ENCODE assay signal across 24 mouse cellular contexts in genomic region chr13:21183066-21183465, GRCm38 (mm10). TPM values are rescaled to one million over a fixed set of nuclear protein-coding genes. Genes with fewer than 3 reads are reported as not detected.
DNase-seq lines count a peak whose midpoint lies in the region; ATAC-seq and TF ChIP-seq lines count a peak whose summit lies in the region.
"Had no signal": no experiment of that assay in that cellular context is flagged by ENCODE, and none has a peak within 500 bp of the region (broad histone marks: within the 10 kb centered on the region; RNA-seq: fewer than 3 reads in every experiment).

No protein-coding gene starts in this region.

- H3K27ac ChIP-seq in forebrain, embryonic 12.5 days, result no peak overlapping the region
- H3K27ac ChIP-seq in forebrain, embryonic 11.5 days (ENCODE audit: low read depth, low read length), result no peak overlapping the region
- H3K27ac ChIP-seq in intestine, embryonic 14.5 days (ENCODE audit: low read depth), result no peak overlapping the region
- H3K27ac ChIP-seq in intestine, postnatal 0 days (ENCODE audit: low read depth, low read length), result no peak overlapping the region
- H3K27ac ChIP-seq in liver, embryonic 13.5 days, result no peak overlapping the region
- no peak overlapping the region for H3K27ac ChIP-seq in liver, embryonic 11.5 days (ENCODE audit: low read depth, low read length)
- H3K27ac ChIP-seq: hindbrain, embryonic 10.5 days; hindbrain, embryonic 15.5 days had no signal

- H3K4me1 ChIP-seq in forebrain, embryonic 12.5 days, result peaks cover 38% of the 10 kb centered on the region
- peaks cover 7% of the 10 kb centered on the region; the same call in 1 of the 2 replicates for H3K4me1 ChIP-seq in forebrain, embryonic 11.5 days (replicated peaks; ENCODE audit: control insufficient read depth, insufficient read depth, low read length)
- peaks cover 19% of the 10 kb centered on the region for H3K4me1 ChIP-seq in intestine, embryonic 14.5 days (replicated peaks; ENCODE audit: control insufficient read depth, insufficient read depth, low read length)
- H3K4me1 ChIP-seq in intestine, postnatal 0 days (replicated peaks; ENCODE audit: control insufficient read depth, insufficient read depth, low read length), result no peaks in the 10 kb centered on the region; the same call in 1 of the 2 replicates
- H3K4me1 ChIP-seq in liver, embryonic 13.5 days (replicated peaks), result peaks cover 56% of the 10 kb centered on the region
- H3K4me1 ChIP-seq in liver, embryonic 11.5 days (replicated peaks; ENCODE audit: control insufficient read depth, insufficient read depth, low read length), result peaks cover 30% of the 10 kb centered on the region
- peaks cover 66% of the 10 kb centered on the region for H3K4me1 ChIP-seq in E14TG2a.4 (replicated peaks; ENCODE audit: low read depth, low read length)

- DNase-seq in forebrain, embryonic 11.5 days (ENCODE audit: low spot score), result no peak
- DNase-seq in intestine, embryonic 14.5 days (ENCODE audit: low spot score), result no peak
- no peak for DNase-seq in liver, embryonic 13.5 days
- DNase-seq in liver, embryonic 11.5 days (ENCODE audit: low spot score), result no peak
- no peak for DNase-seq in layer of hippocampus, adult 8-10 months (ENCODE audit: low spot score in 2 of 2)
- DNase-seq: adrenal gland, adult 2 months; adrenal gland, postnatal 25 days; cerebellum, adult 18-20 months; cerebellum, adult 9-11 months; cerebellum, postnatal 36 days; gastrocnemius, adult 2 months; gastrocnemius, postnatal 25 days had no signal

- WGBS in forebrain, embryonic 12.5 days, result 95% methylated on average over 6 of the region's 6 CpGs
- 94% methylated on average over 6 of the region's 6 CpGs for WGBS in forebrain, embryonic 11.5 days
- WGBS in intestine, embryonic 14.5 days, result 91% methylated on average over 6 of the region's 6 CpGs
- 89% methylated on average over 6 of the region's 6 CpGs for WGBS in intestine, postnatal 0 days
- 88% methylated on average over 6 of the region's 6 CpGs for WGBS in liver, embryonic 13.5 days (ENCODE audit: insufficient replicate concordance)
- 93% methylated on average over 6 of the region's 6 CpGs for WGBS in liver, embryonic 11.5 days

- ATAC-seq in forebrain, embryonic 12.5 days (ENCODE audit: low FRiP score), result no peak
- ATAC-seq in forebrain, embryonic 11.5 days (replicated peaks; ENCODE audit: low FRiP score), result no peak
- no peak for ATAC-seq in intestine, embryonic 14.5 days (replicated peaks; ENCODE audit: low FRiP score, low TSS enrichment, low read depth)
- no peak for ATAC-seq in intestine, postnatal 0 days
- ATAC-seq in liver, embryonic 13.5 days (ENCODE audit: low read depth), result no peak
- no peak for ATAC-seq in liver, embryonic 11.5 days (replicated peaks; ENCODE audit: low FRiP score)
- ATAC-seq: forebrain, embryonic 16.5 days; inflammation-experienced regulatory T-cells, adult 6 months had no signal

- H3K36me3 ChIP-seq in forebrain, embryonic 12.5 days (replicated peaks), result peaks cover 63% of the 10 kb centered on the region
- H3K36me3 ChIP-seq in forebrain, embryonic 11.5 days (ENCODE audit: control insufficient read depth, insufficient read depth, low read length), result peaks cover 17% of the 10 kb centered on the region; the same call in 1 of the 2 replicates
- peaks cover 66% of the 10 kb centered on the region for H3K36me3 ChIP-seq in intestine, embryonic 14.5 days (ENCODE audit: control insufficient read depth, insufficient read depth, low read length)
- H3K36me3 ChIP-seq in intestine, postnatal 0 days (ENCODE audit: control insufficient read depth, insufficient read depth), result peaks cover 45% of the 10 kb centered on the region
- peaks cover 65% of the 10 kb centered on the region for H3K36me3 ChIP-seq in liver, embryonic 13.5 days
- H3K36me3 ChIP-seq in liver, embryonic 11.5 days (ENCODE audit: control insufficient read depth, insufficient read depth, low read length), result peaks cover 55% of the 10 kb centered on the region
- H3K36me3 ChIP-seq in E14TG2a.4 (ENCODE audit: insufficient read depth, low read length), result peaks cover 72% of the 10 kb centered on the region

- no peak overlapping the region for H3K9ac ChIP-seq in forebrain, embryonic 12.5 days
- no peak overlapping the region for H3K9ac ChIP-seq in forebrain, embryonic 11.5 days (ENCODE audit: low read length)
- H3K9ac ChIP-seq in intestine, embryonic 14.5 days (ENCODE audit: low read length), result no peak overlapping the region
- H3K9ac ChIP-seq in intestine, postnatal 0 days (ENCODE audit: low read depth, low read length), result no peak overlapping the region
- 0 out of 2 replicates have a peak overlapping the region, but pooled peaks have one; percentile 17 for H3K9ac ChIP-seq in liver, embryonic 13.5 days
- no peak overlapping the region for H3K9ac ChIP-seq in liver, embryonic 11.5 days (ENCODE audit: low read depth, low read length)
- H3K9ac ChIP-seq: hindbrain, embryonic 15.5 days had no signal

- H3K9me3 ChIP-seq in forebrain, embryonic 12.5 days, result no peaks in the 10 kb centered on the region
- H3K9me3 ChIP-seq in forebrain, embryonic 11.5 days (ENCODE audit: control insufficient read depth, low read length), result no peaks in the 10 kb centered on the region
- H3K9me3 ChIP-seq in intestine, embryonic 14.5 days (ENCODE audit: control insufficient read depth, low read length), result no peaks in the 10 kb centered on the region
- no peaks in the 10 kb centered on the region for H3K9me3 ChIP-seq in intestine, postnatal 0 days (ENCODE audit: control insufficient read depth)
- H3K9me3 ChIP-seq in liver, embryonic 13.5 days (replicated peaks), result no peaks in the 10 kb centered on the region
- H3K9me3 ChIP-seq in liver, embryonic 11.5 days (ENCODE audit: control insufficient read depth, low read length), result no peaks in the 10 kb centered on the region
- H3K9me3 ChIP-seq in E14TG2a.4 (ENCODE audit: low read length), result no peaks in the 10 kb centered on the region
- H3K9me3 ChIP-seq: hindbrain, embryonic 10.5 days; hindbrain, embryonic 15.5 days had no signal

- H3K27me3 ChIP-seq in forebrain, embryonic 12.5 days, result no peaks in the 10 kb centered on the region
- no peaks in the 10 kb centered on the region for H3K27me3 ChIP-seq in forebrain, embryonic 11.5 days (ENCODE audit: control insufficient read depth, insufficient read depth, low read length)
- H3K27me3 ChIP-seq in intestine, embryonic 14.5 days (replicated peaks; ENCODE audit: control insufficient read depth, insufficient read depth, low read length), result no peaks in the 10 kb centered on the region
- no peaks in the 10 kb centered on the region for H3K27me3 ChIP-seq in intestine, postnatal 0 days (replicated peaks; ENCODE audit: control insufficient read depth, insufficient read depth, low read length)
- H3K27me3 ChIP-seq in liver, embryonic 13.5 days, result no peaks in the 10 kb centered on the region
- H3K27me3 ChIP-seq in liver, embryonic 11.5 days (replicated peaks; ENCODE audit: control insufficient read depth, insufficient read depth, low read length), result no peaks in the 10 kb centered on the region
- H3K27me3 ChIP-seq in E14TG2a.4 (ENCODE audit: insufficient read depth, low read length), result no peaks in the 10 kb centered on the region
- H3K27me3 ChIP-seq: hindbrain, embryonic 15.5 days had no signal

- TF ChIP-seq CTCF in intestine, postnatal 0 days (IDR thresholded peaks at IDR 0.05; ENCODE audit: low read depth), result no peak
- no peak for TF ChIP-seq CTCF in E14TG2a.4 (conservative IDR thresholded peaks at IDR 0.05; ENCODE audit: low read length)

- no peak overlapping the region for H3K4me3 ChIP-seq in forebrain, embryonic 12.5 days (replicated peaks)
- no peak overlapping the region for H3K4me3 ChIP-seq in forebrain, embryonic 11.5 days (ENCODE audit: low read depth, low read length)
- H3K4me3 ChIP-seq in intestine, embryonic 14.5 days (ENCODE audit: low read depth, low read length), result 0 out of 2 replicates have a peak overlapping the region, but pooled peaks have one; percentile 100
- no peak overlapping the region for H3K4me3 ChIP-seq in intestine, postnatal 0 days (ENCODE audit: low read depth, low read length)
- H3K4me3 ChIP-seq in liver, embryonic 13.5 days (replicated peaks), result no peak overlapping the region
- H3K4me3 ChIP-seq in liver, embryonic 11.5 days (ENCODE audit: low read depth, low read length), result no peak overlapping the region
- H3K4me3 ChIP-seq in E14TG2a.4 (replicated peaks; ENCODE audit: low read length), result 0 out of 2 replicates have a peak overlapping the region, but pooled peaks have one; percentile 98
- H3K4me3 ChIP-seq: hindbrain, embryonic 15.5 days had no signal

- H3K4me2 ChIP-seq in forebrain, embryonic 12.5 days, result peak overlapping the region; percentile 8; the same call in 1 of the 2 replicates
- no peak overlapping the region for H3K4me2 ChIP-seq in forebrain, embryonic 11.5 days (ENCODE audit: low read depth, low read length, severe bottlenecking)
- peak overlapping the region; percentile 86; the same call in 1 of the 2 replicates for H3K4me2 ChIP-seq in intestine, embryonic 14.5 days (ENCODE audit: low read length)
- H3K4me2 ChIP-seq in intestine, postnatal 0 days (replicated peaks; ENCODE audit: low read depth), result no peak overlapping the region
- 0 out of 2 replicates have a peak overlapping the region, but pooled peaks have one; percentile 5 for H3K4me2 ChIP-seq in liver, embryonic 13.5 days
- no peak overlapping the region; the same call in 1 of the 2 replicates for H3K4me2 ChIP-seq in liver, embryonic 11.5 days

RNA-seq across cellular contexts. Expression of gene Trim27, which starts 3.8 kb away (rescaled TPM):
- polyA plus RNA-seq in forebrain, embryonic 12.5 days (2016; fragmentation: Nextera tagmentation; extraction: Ambion mirVana), result 132 and 153 TPM in 2 replicates
- polyA plus RNA-seq in forebrain, embryonic 11.5 days (2014; fragmentation: Nextera tagmentation; extraction: Ambion mirVana), result 178 and 183 TPM in 2 replicates
- polyA plus RNA-seq in intestine, embryonic 14.5 days (2014; fragmentation: Nextera tagmentation; extraction: Ambion mirVana), result 167 and 169 TPM in 2 replicates
- 51.1 and 53.2 TPM in 2 replicates for polyA plus RNA-seq in intestine, postnatal 0 days (2015; fragmentation: Nextera tagmentation; extraction: Ambion mirVana)
- polyA plus RNA-seq in liver, embryonic 13.5 days (2015; fragmentation: Nextera tagmentation; extraction: Ambion mirVana), result 81.4 and 82.3 TPM in 2 replicates
- polyA plus RNA-seq in liver, embryonic 11.5 days (2014; fragmentation: Nextera tagmentation; extraction: Ambion mirVana), result 165 and 175 TPM in 2 replicates
- 10 to 100 TPM; 37.2 to 44.2 (median 40.2) TPM for total RNA-seq in layer of hippocampus, adult 8-10 months (2022)

RNA-seq across cellular contexts. Expression of gene Olfr1368, which starts 37.4 kb away (rescaled TPM):
- polyA plus RNA-seq in forebrain, embryonic 12.5 days (2016; fragmentation: Nextera tagmentation; extraction: Ambion mirVana), result not detected in 2 replicates
- not detected in 2 replicates for polyA plus RNA-seq in forebrain, embryonic 11.5 days (2014; fragmentation: Nextera tagmentation; extraction: Ambion mirVana)
- polyA plus RNA-seq in intestine, embryonic 14.5 days (2014; fragmentation: Nextera tagmentation; extraction: Ambion mirVana), result not detected in 2 replicates
- not detected in 2 replicates for polyA plus RNA-seq in intestine, postnatal 0 days (2015; fragmentation: Nextera tagmentation; extraction: Ambion mirVana)
- not detected in 2 replicates for polyA plus RNA-seq in liver, embryonic 13.5 days (2015; fragmentation: Nextera tagmentation; extraction: Ambion mirVana)
- not detected in 2 replicates for polyA plus RNA-seq in liver, embryonic 11.5 days (2014; fragmentation: Nextera tagmentation; extraction: Ambion mirVana)
- not detected for total RNA-seq in layer of hippocampus, adult 8-10 months (2022)
- total RNA-seq: adrenal gland, adult 2 months; adrenal gland, postnatal 25 days; gastrocnemius, adult 2 months; gastrocnemius, postnatal 25 days; granulocyte monocyte progenitor cell, adult 5-6 weeks; heart, postnatal 25 days had no signal
- polyA plus RNA-seq: adrenal gland, adult 2 months; C2C12; embryonic facial prominence, embryonic 14.5 days; forebrain, embryonic 16.5 days; heart, embryonic 16.5 days; hindbrain, embryonic 10.5 days; hindbrain, embryonic 15.5 days; inflammation-experienced regulatory T-cells, adult 6 months had no signal

RNA-seq across cellular contexts. Expression of gene Olfr263, which starts 53.6 kb away (rescaled TPM):
- not detected in 2 replicates for polyA plus RNA-seq in forebrain, embryonic 12.5 days (2016; fragmentation: Nextera tagmentation; extraction: Ambion mirVana)
- not detected in 2 replicates for polyA plus RNA-seq in forebrain, embryonic 11.5 days (2014; fragmentation: Nextera tagmentation; extraction: Ambion mirVana)
- polyA plus RNA-seq in intestine, embryonic 14.5 days (2014; fragmentation: Nextera tagmentation; extraction: Ambion mirVana), result not detected in 2 replicates
- not detected in 2 replicates for polyA plus RNA-seq in intestine, postnatal 0 days (2015; fragmentation: Nextera tagmentation; extraction: Ambion mirVana)
- polyA plus RNA-seq in liver, embryonic 13.5 days (2015; fragmentation: Nextera tagmentation; extraction: Ambion mirVana), result not detected in 2 replicates
- not detected in 2 replicates for polyA plus RNA-seq in liver, embryonic 11.5 days (2014; fragmentation: Nextera tagmentation; extraction: Ambion mirVana)
- not detected for total RNA-seq in layer of hippocampus, adult 8-10 months (2022)
- total RNA-seq: adrenal gland, adult 2 months; adrenal gland, postnatal 25 days; gastrocnemius, adult 2 months; gastrocnemius, postnatal 25 days; granulocyte monocyte progenitor cell, adult 5-6 weeks; heart, postnatal 25 days had no signal
- polyA plus RNA-seq: adrenal gland, adult 2 months; C2C12; forebrain, embryonic 16.5 days; heart, embryonic 16.5 days; hindbrain, embryonic 10.5 days; hindbrain, embryonic 15.5 days; inflammation-experienced regulatory T-cells, adult 6 months had no signal

Comparison
In these comparisons a context has a peak if more than half of its experiments do, and no peak if none do; other contexts are left out.
1. H3K4me2 ChIP-seq: peak in forebrain, embryonic 12.5 days (single experiment), intestine, embryonic 14.5 days (single experiment) and liver, embryonic 13.5 days (single experiment); none in forebrain, embryonic 11.5 days (single experiment), intestine, postnatal 0 days (single experiment) and liver, embryonic 11.5 days (single experiment).
2. H3K4me3 ChIP-seq: peak in intestine, embryonic 14.5 days (single experiment) and E14TG2a.4 (single experiment); none in forebrain, embryonic 12.5 days (single experiment), forebrain, embryonic 11.5 days (single experiment), intestine, postnatal 0 days (single experiment), liver, embryonic 13.5 days (single experiment) and liver, embryonic 11.5 days (single experiment).